Mouse (Mus musculus) heart, embryonic 13.5 days (tissue): ENCODE measurements around the gene Hist1h4i. TPM values are rescaled to one million over a fixed set of nuclear protein-coding genes. Genes with fewer than 3 reads are reported as not detected.
"Not testable (repeated sequence)": the region's sequence is repeated elsewhere in the genome, so short reads cannot be mapped to it uniquely, and the experiment has no call there.

ENCODE experiments used
- ATAC-seq: fragments of 200-750 bp; cut with Nextera tagmentation; 2 replicates; pipeline ENCODE4 v1.8.0; 2017; ENCODE audit warnings: moderate TSS enrichment; ENCODE audit not compliant: insufficient number of reproducible peaks, low FRiP score, low TSS enrichment; ENCODE audit errors: extremely low read depth
- H3K27ac ChIP-seq: fragments of 300-500 bp; sonication (generic); replicated peaks from 2 replicates; pipeline ENCODE4 v1.5.1; 2015; ENCODE audit warnings: moderate library complexity, mild to moderate bottlenecking, inconsistent platforms
- H3K27me3 ChIP-seq: fragments of 300-500 bp; sonication (generic); replicated peaks from 2 replicates; pipeline ENCODE4 v1.6.1; 2015; ENCODE audit warnings: mild to moderate bottlenecking, inconsistent platforms
- H3K36me3 ChIP-seq: fragments of 300-500 bp; sonication (generic); 2 replicates; pipeline ENCODE4 v1.6.1; 2015; ENCODE audit warnings: mild to moderate bottlenecking, inconsistent platforms
- H3K4me1 ChIP-seq: fragments of 300-500 bp; sonication (generic); 2 replicates; pipeline ENCODE4 v1.6.1; 2015; ENCODE audit warnings: inconsistent platforms
- H3K4me2 ChIP-seq: fragments of 300-500 bp; sonication (generic); 2 replicates; pipeline ENCODE4 v1.6.1; 2015; ENCODE audit warnings: inconsistent platforms, mild to moderate bottlenecking, moderate library complexity
- H3K4me3 ChIP-seq: fragments of 300-500 bp; sonication (generic); 2 replicates; pipeline ENCODE4 v1.5.1; 2015; ENCODE audit warnings: moderate library complexity, mild to moderate bottlenecking, inconsistent platforms
- H3K9ac ChIP-seq: fragments of 300-500 bp; sonication (generic); 2 replicates; pipeline ENCODE4 v1.6.1; 2015; ENCODE audit warnings: inconsistent platforms, mild to moderate bottlenecking, moderate library complexity
- H3K9me3 ChIP-seq: fragments of 300-500 bp; sonication (generic); 2 replicates; pipeline ENCODE4 v1.6.1; 2016; ENCODE audit warnings: inconsistent platforms
- WGBS: fragments of 180-500 bp; shearing (Covaris S2); methylation state at CpG from one replicate; pipeline ENCODE4 v1.1.7; 2015; ENCODE audit warnings: mixed read lengths; 5-methylcytosine and 5-hydroxymethylcytosine counted together
- polyA plus RNA-seq: library from polyadenylated mRNA; unstranded; fragments of >200 nt; fragmentation: Nextera tagmentation; extraction: Ambion mirVana; gene quantifications from 2 replicates; pipeline ENCODE4 v1.2.1, GENCODE M21; 2015

Hist1h4i gene
- 10.8 and 11.3 TPM in 2 replicates for polyA plus RNA-seq

DNA sequence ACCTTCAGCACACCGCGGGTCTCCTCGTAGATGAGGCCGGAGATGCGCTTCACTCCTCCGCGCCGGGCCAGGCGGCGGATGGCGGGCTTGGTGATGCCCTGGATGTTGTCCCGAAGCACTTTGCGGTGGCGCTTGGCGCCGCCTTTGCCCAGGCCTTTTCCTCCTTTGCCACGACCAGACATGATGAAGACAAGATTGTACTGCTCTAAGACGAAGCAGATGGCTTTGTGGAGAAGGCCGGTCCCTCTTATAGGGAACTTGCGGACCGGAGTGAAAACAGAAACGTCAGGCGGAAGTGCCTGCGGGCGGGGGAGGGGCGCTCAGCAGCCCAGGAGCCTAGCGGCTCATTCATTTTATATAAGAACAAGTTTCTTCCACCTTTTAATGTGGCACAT is at the start of gene Hist1h4i:
Hist1h4i (minus strand) TSS at position 221 of the 395 bp plus-strand sequence.
- Histone ChIP-seq H3K4me1 (peaks cover 46% of the 10 kb centered on the region), H3K4me3 (peak within 1 kb of the TSS; percentile 55), H3K27ac (peak within 1 kb of the TSS; percentile 91), H3K4me2 (peak within 1 kb of the TSS; percentile 89), H3K9ac (peak within 1 kb of the TSS; percentile 83)
- not testable (repeated sequence) for H3K27me3 ChIP-seq, H3K9me3 ChIP-seq, H3K36me3 ChIP-seq
- peak; percentile 65 for ATAC-seq
- under 1% methylated on average over 26 of the region's 27 CpGs for whole genome bisulfite sequencing

- H3K4me3 ChIP-seq, ATAC-seq: not testable (repeated sequence)
- 75% methylated on average over 1 of the region's 1 CpGs for WGBS
These were observed 43.0 kb upstream of the Hist1h4i start, which contains the start of gene Vmn1r188 for GRCm38 (mm10) chr13:22084140-22084539. TSS of gene Vmn1r188 (plus strand) at chr13:22084440.

GRCm38 (mm10) chr13:22063468-22063867 is 22.3 kb upstream of the Hist1h4i start:
- 33% methylated on average over 1 of the region's 1 CpGs for WGBS
- Histone ChIP-seq H3K9ac (no peak overlapping the region), H3K27ac (no peak overlapping the region)

More at GRCm38 (mm10) chr13:22084140-22084539, 43.0 kb upstream of the Hist1h4i start, which contains the start of gene Vmn1r188:
- H3K9me3 ChIP-seq, H3K36me3 ChIP-seq, H3K4me1 ChIP-seq, H3K27ac ChIP-seq, H3K4me2 ChIP-seq, H3K27me3 ChIP-seq, H3K9ac ChIP-seq: not testable (repeated sequence)

GRCm38 (mm10) chr13:22061422-22061821 is 20.3 kb upstream of the Hist1h4i start:
- H3K27me3 ChIP-seq = no peaks in the 10 kb centered on the region
- no peak for ATAC-seq
- 61% methylated on average over 1 of the region's 1 CpGs for WGBS

More at GRCm38 (mm10) chr13:22063468-22063867, 22.3 kb upstream of the Hist1h4i start:
- no peaks in the 10 kb centered on the region for H3K36me3 ChIP-seq
- no peaks in the 10 kb centered on the region for H3K4me1 ChIP-seq
- H3K9me3 ChIP-seq = no peaks in the 10 kb centered on the region
- no peak for ATAC-seq
- H3K27me3 ChIP-seq = no peaks in the 10 kb centered on the region
- no peak overlapping the region for H3K4me2 ChIP-seq
- H3K4me3 ChIP-seq = no peak overlapping the region

DNA sequence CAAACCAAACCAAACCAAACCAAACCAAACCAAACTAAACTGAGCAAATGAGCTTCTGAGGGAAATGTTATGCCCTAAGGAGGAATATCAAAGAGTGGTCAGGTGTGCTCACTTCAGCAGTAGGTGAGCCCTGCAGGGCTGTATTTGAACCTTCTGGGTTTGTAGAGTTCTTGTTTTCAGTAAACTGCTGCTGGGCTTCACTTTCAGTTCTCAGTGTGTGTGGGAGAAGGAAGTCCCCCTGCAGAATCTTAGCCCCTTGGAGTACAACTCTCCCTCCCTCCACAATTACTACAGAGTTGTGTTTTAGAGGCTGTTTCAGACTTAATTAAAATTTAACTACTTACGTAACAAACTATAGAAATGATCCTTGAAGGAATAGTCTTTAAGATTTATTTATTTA is 12.6 kb upstream of the Hist1h4i start:
- Histone ChIP-seq H3K27me3 (no peaks in the 10 kb centered on the region), H3K4me1 (peaks cover 7% of the 10 kb centered on the region), H3K9ac (no peak overlapping the region), H3K36me3 (no peaks in the 10 kb centered on the region), H3K9me3 (no peaks in the 10 kb centered on the region), H3K27ac (no peak overlapping the region), H3K4me3 (no peak overlapping the region), H3K4me2 (no peak overlapping the region)
- ATAC-seq = no peak
- WGBS = 89% methylated on average over 1 of the region's 1 CpGs

More at GRCm38 (mm10) chr13:22061422-22061821, 20.3 kb upstream of the Hist1h4i start:
- H3K4me3 ChIP-seq = no peak overlapping the region
- H3K4me1 ChIP-seq = no peaks in the 10 kb centered on the region
- no peaks in the 10 kb centered on the region for H3K9me3 ChIP-seq
- no peak overlapping the region for H3K4me2 ChIP-seq
- no peaks in the 10 kb centered on the region for H3K36me3 ChIP-seq
- H3K9ac ChIP-seq = no peak overlapping the region
- no peak overlapping the region for H3K27ac ChIP-seq

DNA sequence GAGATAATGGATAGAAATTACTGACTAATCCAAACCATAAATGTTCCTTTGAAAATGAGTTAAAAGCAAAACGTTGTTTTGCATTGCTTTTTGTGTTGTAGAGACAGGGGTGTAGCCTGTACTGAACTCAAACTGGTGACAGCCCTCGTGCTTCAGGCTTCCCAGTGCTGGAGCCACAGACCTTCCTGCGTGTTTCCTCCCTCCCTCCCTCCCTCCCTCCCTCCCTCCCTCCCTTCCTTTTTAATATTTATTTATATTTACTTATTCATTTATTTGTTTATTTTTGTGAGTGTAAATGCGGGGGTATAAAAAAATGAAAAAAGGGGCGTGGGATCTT is 10.3 kb upstream of the Hist1h4i start:
- WGBS = 10% methylated on average over 5 of the region's 5 CpGs
- Histone ChIP-seq H3K36me3 (no peaks in the 10 kb centered on the region), H3K27me3 (no peaks in the 10 kb centered on the region), H3K27ac (peak overlapping the region; percentile 85), H3K4me1 (peaks cover 7% of the 10 kb centered on the region), H3K4me2 (peak overlapping the region; percentile 77), H3K4me3 (peak overlapping the region; percentile 58), H3K9me3 (no peaks in the 10 kb centered on the region), H3K9ac (peak overlapping the region; percentile 81)
- no peak for ATAC-seq

- H3K9ac ChIP-seq = peak overlapping the region; percentile 81
- no peaks in the 10 kb centered on the region for H3K27me3 ChIP-seq
- H3K27ac ChIP-seq = peak overlapping the region; percentile 85
- peak overlapping the region; percentile 77 for H3K4me2 ChIP-seq
- H3K4me1 ChIP-seq = peaks cover 7% of the 10 kb centered on the region
- peak overlapping the region; percentile 58 for H3K4me3 ChIP-seq
- ATAC-seq = peak; percentile 92
- H3K36me3 ChIP-seq = no peaks in the 10 kb centered on the region
- under 1% methylated on average over 52 of the region's 52 CpGs for WGBS
- H3K9me3 ChIP-seq = no peaks in the 10 kb centered on the region
These were observed 9.7 kb upstream of the Hist1h4i start for GRCm38 (mm10) chr13:22050591-22051522.

GRCm38 (mm10) chr13:22049737-22050440 is 8.7 kb upstream of the Hist1h4i start:
- no peak for ATAC-seq
- WGBS = under 1% methylated on average over 14 of the region's 14 CpGs
- H3K9ac ChIP-seq = peak overlapping the region; percentile 81

GRCm38 (mm10) chr13:22049041-22049440 is 7.9 kb upstream of the Hist1h4i start:
- no peak overlapping the region for H3K4me2 ChIP-seq
- peaks cover 13% of the 10 kb centered on the region for H3K4me1 ChIP-seq
- no peaks in the 10 kb centered on the region for H3K36me3 ChIP-seq
- H3K9me3 ChIP-seq = no peaks in the 10 kb centered on the region
- H3K4me3 ChIP-seq = no peak overlapping the region
- H3K9ac ChIP-seq = no peak overlapping the region
- 80% methylated on average over 2 of the region's 2 CpGs for WGBS
- no peaks in the 10 kb centered on the region for H3K27me3 ChIP-seq
- ATAC-seq = no peak
- no peak overlapping the region for H3K27ac ChIP-seq

More at GRCm38 (mm10) chr13:22049737-22050440, 8.7 kb upstream of the Hist1h4i start:
- H3K9me3 ChIP-seq = no peaks in the 10 kb centered on the region
- H3K4me3 ChIP-seq = peak overlapping the region; percentile 58
- H3K4me1 ChIP-seq = peaks cover 7% of the 10 kb centered on the region
- no peaks in the 10 kb centered on the region for H3K36me3 ChIP-seq
- H3K27me3 ChIP-seq = no peaks in the 10 kb centered on the region
- peak overlapping the region; percentile 77 for H3K4me2 ChIP-seq
- H3K27ac ChIP-seq = peak overlapping the region; percentile 85

DNA sequence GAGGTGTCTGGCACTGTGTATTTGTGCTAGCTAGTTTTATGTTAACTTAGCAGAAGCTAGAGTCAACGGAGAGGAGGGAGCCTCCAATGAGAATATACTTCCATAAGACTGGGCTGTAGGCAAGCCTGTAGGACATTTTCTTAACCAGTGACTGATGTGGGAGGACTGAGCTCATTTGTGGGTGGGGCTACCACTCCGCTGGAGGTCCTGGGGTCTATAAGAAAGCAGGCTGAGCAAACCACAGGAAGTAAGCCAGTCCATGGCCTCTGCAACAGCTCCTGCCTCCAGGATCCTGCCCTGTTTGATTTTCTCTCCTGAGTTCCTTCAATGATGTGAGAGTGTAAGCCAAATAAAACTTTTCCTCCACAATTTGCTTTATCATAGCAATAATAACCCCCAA is 4.1 kb upstream of the Hist1h4i start:
- WGBS = 48% methylated on average over 2 of the region's 2 CpGs
- Histone ChIP-seq H3K9me3 (no peaks in the 10 kb centered on the region), H3K4me2 (no peak overlapping the region), H3K9ac (no peak overlapping the region), H3K36me3 (no peaks in the 10 kb centered on the region), H3K4me3 (no peak overlapping the region), H3K4me1 (peaks cover 33% of the 10 kb centered on the region), H3K27me3 (no peaks in the 10 kb centered on the region), H3K27ac (no peak overlapping the region)
- no peak for ATAC-seq

GRCm38 (mm10) chr13:22044432-22045155 is 3.4 kb upstream of the Hist1h4i start:
- no peak overlapping the region for H3K9ac ChIP-seq
- H3K4me2 ChIP-seq = peak overlapping the region; percentile 89
- WGBS = 85% methylated on average over 6 of the region's 6 CpGs
- H3K4me3 ChIP-seq = no peak overlapping the region
- no peaks in the 10 kb centered on the region for H3K9me3 ChIP-seq
- no peak overlapping the region for H3K27ac ChIP-seq
- peaks cover 33% of the 10 kb centered on the region for H3K4me1 ChIP-seq
- H3K36me3 ChIP-seq = no peaks in the 10 kb centered on the region
- H3K27me3 ChIP-seq = no peaks in the 10 kb centered on the region
- ATAC-seq = no peak
